In the genomic region with DNA sequence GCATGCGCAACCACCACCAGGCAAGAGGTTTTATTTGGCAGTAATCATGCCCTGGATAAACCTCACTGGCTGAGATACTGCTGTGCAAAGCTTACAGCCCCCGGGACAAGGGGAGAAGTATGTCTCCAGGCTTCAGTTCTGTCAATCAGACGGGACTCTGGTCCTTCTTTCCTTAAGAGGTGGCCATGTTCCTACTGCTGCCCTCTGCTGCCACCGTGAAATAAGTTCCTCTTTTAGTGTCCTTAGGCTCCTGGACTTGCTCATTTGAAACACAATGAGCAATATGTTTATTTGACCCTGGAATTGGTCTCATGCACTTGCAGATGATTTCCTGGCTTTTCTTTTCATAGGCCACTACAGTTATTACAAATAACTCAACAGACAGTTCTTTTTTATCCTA, we compare ENCODE assay signal across 21 mouse cellular contexts. TPM values are rescaled to one million over a fixed set of nuclear protein-coding genes. Genes with fewer than 3 reads are reported as not detected.
DNase-seq lines count a peak whose midpoint lies in the region; ATAC-seq and TF ChIP-seq lines count a peak whose summit lies in the region.
"Had no signal": no experiment of that assay in that cellular context is flagged by ENCODE, and none has a peak within 500 bp of the region (broad histone marks: within the 10 kb centered on the region; RNA-seq: fewer than 3 reads in every experiment).

No protein-coding gene starts in this region.

- H3K79me2 ChIP-seq in MEL (ENCODE audit: control insufficient read depth, insufficient read depth, low read length, poor library complexity), result no peaks in the 10 kb centered on the region

- no peak overlapping the region for H3K27ac ChIP-seq in gastrocnemius, adult 2 months
- H3K27ac ChIP-seq in lung, embryonic 14.5 days (ENCODE audit: low read depth), result no peak overlapping the region
- H3K27ac ChIP-seq in MEL (ENCODE audit: control insufficient read depth, low read depth, low read length), result no peak overlapping the region
- H3K27ac ChIP-seq: forebrain, embryonic 13.5 days; hindbrain, embryonic 15.5 days; left cerebral cortex, adult 2 months; limb, embryonic 13.5 days; stomach, embryonic 15.5 days had no signal

- H3K27me3 ChIP-seq in lung, embryonic 14.5 days (ENCODE audit: insufficient read depth, low read length), result no peaks in the 10 kb centered on the region
- no peaks in the 10 kb centered on the region for H3K27me3 ChIP-seq in MEL (ENCODE audit: control insufficient read depth in 1 of 2, insufficient read depth in 2 of 2, low read length in 2 of 2)
- H3K27me3 ChIP-seq: forebrain, embryonic 13.5 days; hindbrain, embryonic 15.5 days; limb, embryonic 13.5 days; stomach, embryonic 15.5 days had no signal

- no peak for TF ChIP-seq POLR2A in lung, adult 2 months (IDR thresholded peaks at IDR 0.05; ENCODE audit: borderline replicate concordance, extremely low read depth, low read depth, low read length)
- no peak for TF ChIP-seq POLR2A in MEL (IDR thresholded peaks at IDR 0.05; ENCODE audit: control insufficient read depth in 1 of 2, insufficient read depth in 1 of 2, low read depth in 1 of 2, low read length in 2 of 2, poor library complexity in 1 of 2)

- TF ChIP-seq EP300 in MEL (IDR thresholded peaks at IDR 0.05; ENCODE audit: low read depth in 1 of 2, low read length in 2 of 2), result no peak

- DNase-seq in gastrocnemius, adult 2 months, result no peak
- DNase-seq in gastrocnemius, postnatal 4 days (ENCODE audit: low spot score in 2 of 2), result no peak
- peak; percentile 19 for DNase-seq in lung, embryonic 14.5 days
- DNase-seq in lung, adult 2 months, result no peak
- no peak for DNase-seq in MEL (ENCODE audit: low read depth, low spot score)
- no peak for DNase-seq in retina, postnatal 1 day
- no peak for DNase-seq in c-Kit-positive CD71-positive TER-119-positive erythroid progenitor cells, embryonic 14.5 days (ENCODE audit: low spot score)
- DNase-seq: cerebellum, adult 11-12 months; heart, adult 18-20 months; heart, postnatal 10 days; kidney, adult 9 months; thymus, postnatal 25 days had no signal

- TF ChIP-seq RAD21 in MEL (IDR thresholded peaks at IDR 0.05; ENCODE audit: low read depth, low read length), result no peak; the same call in 1 of the 2 replicates

- H3K4me3 ChIP-seq in gastrocnemius, adult 2 months, result no peak overlapping the region
- no peak overlapping the region for H3K4me3 ChIP-seq in lung, embryonic 14.5 days (ENCODE audit: low read depth, low read length)
- no peak overlapping the region for H3K4me3 ChIP-seq in lung, adult 2 months (replicated peaks; ENCODE audit: extremely low read depth, low read depth, low read length)
- no peak overlapping the region for H3K4me3 ChIP-seq in MEL (ENCODE audit: control insufficient read depth in 1 of 2, insufficient read depth in 1 of 2, low read depth in 2 of 2, low read length in 2 of 2)
- H3K4me3 ChIP-seq: forebrain, embryonic 13.5 days; hindbrain, embryonic 15.5 days; left cerebral cortex, adult 2 months; limb, embryonic 13.5 days; stomach, embryonic 15.5 days had no signal

- H3K9ac ChIP-seq in lung, embryonic 14.5 days, result no peak overlapping the region
- no peak overlapping the region for H3K9ac ChIP-seq in MEL (ENCODE audit: control insufficient read depth, low read depth, low read length, poor library complexity, severe bottlenecking)
- H3K9ac ChIP-seq: forebrain, embryonic 13.5 days; hindbrain, embryonic 15.5 days; limb, embryonic 13.5 days; stomach, embryonic 15.5 days had no signal

- intact Hi-C loops in gastrocnemius, adult 2 months (cut with DNase I), result no loop called here

- no peaks in the 10 kb centered on the region for H3K4me1 ChIP-seq in lung, embryonic 14.5 days (ENCODE audit: insufficient read depth)
- no peaks in the 10 kb centered on the region for H3K4me1 ChIP-seq in lung, adult 2 months (ENCODE audit: control insufficient read depth, insufficient read depth, low read length)
- peaks cover 9% of the 10 kb centered on the region in 2 experiments for H3K4me1 ChIP-seq in MEL (ENCODE audit: control insufficient read depth in 1 of 2, insufficient read depth in 2 of 2, low read length in 2 of 2)
- H3K4me1 ChIP-seq: forebrain, embryonic 13.5 days; hindbrain, embryonic 15.5 days; limb, embryonic 13.5 days; stomach, embryonic 15.5 days had no signal

- peak; percentile 12; the same call in 1 of the 2 replicates for TF ChIP-seq CTCF in gastrocnemius, adult 2 months (IDR thresholded peaks at IDR 0.05)
- TF ChIP-seq CTCF in lung, embryonic 14.5 days (IDR thresholded peaks at IDR 0.05; ENCODE audit: low read depth), result no peak
- no peak for TF ChIP-seq CTCF in lung, adult 2 months (IDR thresholded peaks at IDR 0.05; ENCODE audit: insufficient read depth, low read length)
- peak in 1 of 3 experiments; percentile 33; a peak in 2 of 6 replicates for TF ChIP-seq CTCF in MEL (IDR thresholded peaks at IDR 0.05 in 2 of 3, conservative IDR thresholded peaks at IDR 0.05 in 1 of 3; ENCODE audit: control insufficient read depth in 1 of 3, insufficient read depth in 1 of 3, low read depth in 2 of 3, low read length in 3 of 3, poor library complexity in 1 of 3, severe bottlenecking in 1 of 3)

- 66% methylated on average over 4 of the region's 4 CpGs for WGBS in lung, embryonic 14.5 days
- 58% methylated on average over 4 of the region's 4 CpGs for WGBS in lung, adult 2 months

- no peak overlapping the region for H3K4me2 ChIP-seq in lung, embryonic 14.5 days
- H3K4me2 ChIP-seq: forebrain, embryonic 13.5 days; hindbrain, embryonic 15.5 days; limb, embryonic 13.5 days; stomach, embryonic 15.5 days had no signal

- no peak for ATAC-seq in lung, embryonic 14.5 days (ENCODE audit: insufficient read depth)
- ATAC-seq in common myeloid progenitor, adult 5-6 weeks (replicated peaks; ENCODE audit: low read depth, poor library complexity, severe bottlenecking), result 0 out of 2 replicates have a peak, but pooled peaks have one; percentile 42
- ATAC-seq: CD4-positive, CD25-positive, alpha-beta regulatory T cell, adult 4 months; forebrain, embryonic 13.5 days had no signal

- H3K36me3 ChIP-seq in lung, embryonic 14.5 days (ENCODE audit: insufficient read depth), result peaks cover 12% of the 10 kb centered on the region; the same call in 1 of the 2 replicates
- peaks cover 10 to 14% of the 10 kb centered on the region in 2 experiments for H3K36me3 ChIP-seq in MEL (ENCODE audit: control insufficient read depth in 1 of 2, insufficient read depth in 2 of 2, low read length in 2 of 2)

- H3K9me3 ChIP-seq in lung, embryonic 14.5 days (ENCODE audit: low read depth, low read length), result no peaks in the 10 kb centered on the region
- no peaks in the 10 kb centered on the region for H3K9me3 ChIP-seq in MEL (replicated peaks; ENCODE audit: insufficient read depth, low read length)
- H3K9me3 ChIP-seq: forebrain, embryonic 13.5 days; hindbrain, embryonic 15.5 days; limb, embryonic 13.5 days; stomach, embryonic 15.5 days had no signal

TF ChIP-seq in MEL, 35 proteins besides CTCF, POLR2A, EP300 and RAD21:
- TF ChIP-seq HCFC1 (IDR thresholded peaks at IDR 0.05; ENCODE audit: low read depth, low read length) (no peak), SMC3 (IDR thresholded peaks at IDR 0.05; ENCODE audit: low read depth, low read length) (peak; percentile 41), CHD1 (IDR thresholded peaks at IDR 0.05; ENCODE audit: low read depth, low read length) (no peak)

RNA-seq across cellular contexts. Expression of gene Slc51a, which starts 27.2 kb away (rescaled TPM):
- not detected for total RNA-seq in gastrocnemius, adult 2 months (2021)
- not detected for total RNA-seq in gastrocnemius, postnatal 4 days (2021)
- polyA plus RNA-seq in lung, embryonic 14.5 days (2014; fragmentation: Nextera tagmentation; extraction: Ambion mirVana), result 0.24 and 0.60 TPM in 2 replicates
- polyA plus RNA-seq in lung, adult 2 months (2012; rRNA removed), result 0.11 and 0.17 TPM in 2 replicates
- 3.3 and 4.6 TPM in 2 replicates for total RNA-seq in MEL (2012; rRNA removed)
- 10 to 100 TPM in 1 of 2 experiments, not detected in 1; 14.5 TPM for polyA plus RNA-seq in MEL (2012; ENCODE audit: insufficient read depth in 1 of 2, insufficient read length in 2 of 2, low read depth in 1 of 2, low replicate concordance in 2 of 2, missing spikeins in 1 of 2)
- 0.92 TPM in 1 of 2 replicates, not detected in the other for total RNA-seq in common myeloid progenitor, adult 5-6 weeks (2017)
- total RNA-seq: left cerebral cortex, adult 2 months had no signal
- polyA plus RNA-seq: CD4-positive, CD25-positive, alpha-beta regulatory T cell, adult 4 months had no signal

RNA-seq across cellular contexts. Expression of gene Pcyt1a, which starts 29.8 kb away (rescaled TPM):
- 100 to 1,000 TPM; 108 to 123 TPM for total RNA-seq in gastrocnemius, adult 2 months (2021)
- 10 to 100 TPM; 62.8 to 82.8 TPM for total RNA-seq in gastrocnemius, postnatal 4 days (2021)
- 39.5 and 40.4 TPM in 2 replicates for polyA plus RNA-seq in lung, embryonic 14.5 days (2014; fragmentation: Nextera tagmentation; extraction: Ambion mirVana)
- polyA plus RNA-seq in lung, adult 2 months (2012; rRNA removed), result 37.0 and 55.2 TPM in 2 replicates
- total RNA-seq in MEL (2012; rRNA removed), result 32.3 and 36.9 TPM in 2 replicates
- polyA plus RNA-seq in MEL (2012; ENCODE audit: insufficient read depth in 1 of 2, insufficient read length in 2 of 2, low read depth in 1 of 2, low replicate concordance in 2 of 2, missing spikeins in 1 of 2), result 10 to 100 TPM in 1 of 2 experiments, not detected in 1; 53.7 TPM
- total RNA-seq in common myeloid progenitor, adult 5-6 weeks (2017), result 76.7 and 81.5 TPM in 2 replicates

RNA-seq across cellular contexts. Expression of gene Zdhhc19, which starts 35.5 kb away (rescaled TPM):
- total RNA-seq in gastrocnemius, adult 2 months (2021), result not detected
- total RNA-seq in gastrocnemius, postnatal 4 days (2021), result not detected
- polyA plus RNA-seq in lung, embryonic 14.5 days (2014; fragmentation: Nextera tagmentation; extraction: Ambion mirVana), result not detected in 2 replicates
- polyA plus RNA-seq in lung, adult 2 months (2012; rRNA removed), result not detected in 2 replicates
- total RNA-seq in MEL (2012; rRNA removed), result 0.58 TPM in 1 of 2 replicates, not detected in the other
- 1 to 10 TPM in 1 of 2 experiments, not detected in 1; 1.4 TPM for polyA plus RNA-seq in MEL (2012; ENCODE audit: insufficient read depth in 1 of 2, insufficient read length in 2 of 2, low read depth in 1 of 2, low replicate concordance in 2 of 2, missing spikeins in 1 of 2)
- not detected in 2 replicates for total RNA-seq in common myeloid progenitor, adult 5-6 weeks (2017)
- total RNA-seq: heart, adult 18-20 months; heart, postnatal 10 days; left cerebral cortex, adult 2 months had no signal
- polyA plus RNA-seq: CD4-positive, CD25-positive, alpha-beta regulatory T cell, adult 4 months; forebrain, embryonic 13.5 days; limb, embryonic 13.5 days; liver, embryonic 16.5 days; neural tube, embryonic 14.5 days had no signal

RNA-seq across cellular contexts. Expression of gene Tctex1d2, which starts 41.0 kb away (rescaled TPM):
- 1 to 10 TPM; 5.3 TPM for total RNA-seq in gastrocnemius, adult 2 months (2021)
- total RNA-seq in gastrocnemius, postnatal 4 days (2021), result 1 to 10 TPM; 4.6 to 4.8 TPM
- polyA plus RNA-seq in lung, embryonic 14.5 days (2014; fragmentation: Nextera tagmentation; extraction: Ambion mirVana), result 27.7 and 28.1 TPM in 2 replicates
- 3.3 and 5.5 TPM in 2 replicates for polyA plus RNA-seq in lung, adult 2 months (2012; rRNA removed)
- total RNA-seq in MEL (2012; rRNA removed), result 13.0 and 14.7 TPM in 2 replicates
- polyA plus RNA-seq in MEL (2012; ENCODE audit: insufficient read depth in 1 of 2, insufficient read length in 2 of 2, low read depth in 1 of 2, low replicate concordance in 2 of 2, missing spikeins in 1 of 2), result 100 to 1,000 TPM in 1 of 2 experiments, 10 to 100 TPM in 1; 23.7 to 239 TPM
- 39.3 and 43.9 TPM in 2 replicates for total RNA-seq in common myeloid progenitor, adult 5-6 weeks (2017)
